Mouse (Mus musculus) hindlimb bud, embryonic 11.5 days (tissue): ENCODE data around the gene Syn3.
"Not testable (repeated sequence)": the region's sequence is repeated elsewhere in the genome, so short reads cannot be mapped to it uniquely, and the experiment has no call there.

Source experiments
- DNase-seq: peaks from one replicate; pipeline ENCODE4 v3.0.0-alpha.2; 2012; ENCODE audit warnings: low read depth, low spot score; ENCODE audit errors: extremely low spot score

Syn3 gene

DNA sequence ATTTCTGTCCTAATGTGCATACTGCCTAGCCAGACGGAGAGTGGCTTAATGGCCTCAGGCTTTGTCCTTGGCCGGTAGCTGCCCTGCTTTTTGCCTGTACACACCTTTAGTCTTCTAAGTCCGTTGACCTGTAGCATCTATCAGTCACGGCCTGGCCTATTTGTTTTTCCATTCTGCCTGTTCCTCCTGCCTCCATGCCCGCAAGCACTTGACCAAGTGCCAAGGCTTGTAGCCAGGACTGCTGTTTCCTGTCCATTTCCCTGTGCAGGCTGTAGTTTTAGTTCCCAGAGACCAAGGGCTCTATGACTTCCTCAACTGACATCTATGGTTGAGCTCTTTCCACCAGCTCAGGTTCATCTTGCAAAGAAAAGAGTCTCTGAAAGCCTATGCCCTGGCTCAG lies 79.8 kb downstream of the Syn3 start:
- no peak for DNase-seq

DNA sequence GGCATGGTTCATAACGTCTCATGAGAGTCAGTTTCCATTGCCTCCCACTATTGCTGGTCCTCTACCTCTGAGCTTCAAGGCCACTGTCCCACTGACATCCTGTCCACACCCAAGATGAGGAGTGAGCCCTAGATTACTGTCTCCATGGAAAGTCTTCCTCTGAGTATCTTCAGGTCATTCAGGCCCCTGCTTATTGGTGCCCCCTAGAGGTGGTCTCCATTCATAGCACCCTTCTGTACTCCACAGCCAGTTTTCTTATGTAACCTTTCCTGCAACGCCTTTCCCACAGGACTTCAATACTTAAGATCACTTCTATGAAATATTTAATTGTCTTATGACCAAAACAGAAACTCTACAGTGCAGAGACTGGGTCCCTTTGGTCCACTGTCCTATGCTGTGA lies 80.4 kb downstream of the Syn3 start:
- no peak for DNase-seq

DNA sequence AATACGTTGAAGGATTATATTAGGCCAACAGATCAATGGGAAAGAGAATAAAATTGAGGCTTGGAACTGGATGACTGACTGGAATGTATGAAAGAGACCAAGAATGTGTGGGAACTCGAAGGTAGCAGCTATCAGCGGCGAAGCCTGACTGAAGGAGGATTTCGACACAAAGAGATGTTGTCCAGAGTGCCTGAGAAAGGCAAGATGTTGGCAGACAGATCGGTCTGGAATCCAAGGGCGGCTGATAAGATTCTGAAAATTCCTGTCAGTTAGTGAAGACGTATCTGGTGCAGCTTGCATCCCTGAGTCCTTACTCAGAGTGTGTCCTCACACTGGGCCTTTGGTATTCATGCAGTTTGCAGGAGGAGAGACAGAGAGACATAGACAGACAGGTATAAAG lies 81.9 kb downstream of the Syn3 start:
- no peak for DNase-seq

- DNase-seq: no peak
Observed at GRCm38 (mm10) chr10:86410868-86411267, 87.8 kb downstream of the Syn3 start.

- no peak for DNase-seq
Observed at GRCm38 (mm10) chr10:86406952-86407351, 91.7 kb downstream of the Syn3 start.

GRCm38 (mm10) chr10:86398347-86398720 lies 100.4 kb downstream of the Syn3 start:
- DNase-seq: no peak

DNA sequence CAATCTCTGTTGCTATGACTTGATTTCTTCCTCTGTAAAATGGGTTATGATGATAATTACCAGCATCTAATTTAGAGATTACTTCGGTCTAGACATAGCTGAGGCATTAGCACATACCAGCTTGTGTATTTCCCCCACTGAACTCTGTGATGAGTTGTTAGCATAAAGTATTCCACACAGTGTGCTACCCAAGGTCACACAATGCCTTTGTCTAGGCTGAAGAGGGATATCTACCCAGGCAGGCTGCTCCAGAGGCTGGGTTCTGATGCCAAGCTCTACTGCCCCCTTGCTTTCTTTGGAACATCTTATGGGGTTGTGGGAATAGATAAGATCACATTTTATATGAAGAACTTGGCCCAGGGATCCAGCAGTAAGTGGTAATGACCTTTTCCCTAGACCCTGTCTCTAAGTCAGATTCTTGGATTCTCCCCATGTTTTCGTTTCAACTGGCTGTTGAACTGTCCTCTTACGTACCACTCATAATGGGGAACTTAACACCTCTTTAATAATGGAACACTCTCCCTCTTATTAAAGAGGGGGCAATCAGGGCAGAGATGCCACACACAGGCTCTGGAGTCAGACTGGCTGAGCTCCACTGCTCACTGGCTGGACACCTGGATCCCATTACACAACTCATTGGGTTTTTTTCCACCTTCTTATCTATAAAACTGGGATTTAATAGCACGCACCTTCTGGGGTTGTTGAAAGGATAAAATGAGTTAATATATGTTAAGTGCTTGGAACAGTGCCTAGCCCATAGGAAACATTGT lies 100.9 kb downstream of the Syn3 start:
- DNase-seq: peak; percentile 31

DNA sequence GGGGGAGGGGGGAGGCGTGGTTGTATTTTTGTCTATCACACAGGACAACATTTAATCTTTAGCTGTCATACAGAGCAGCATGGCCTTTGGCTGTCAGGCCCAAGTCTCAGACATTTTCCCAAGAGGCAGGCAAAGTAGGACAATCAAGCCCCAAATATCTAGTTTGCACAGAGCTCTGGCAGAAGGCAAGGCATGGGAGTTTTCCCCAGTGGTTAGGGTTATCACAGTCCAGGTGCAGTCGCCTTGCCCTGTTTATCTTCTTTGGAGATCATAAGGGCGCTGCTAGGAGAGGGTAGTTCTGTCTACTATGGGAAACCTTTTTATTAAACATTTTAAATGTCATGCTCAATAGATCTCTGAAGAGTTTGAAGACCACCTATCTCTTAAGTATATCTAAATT lies 106.3 kb downstream of the Syn3 start:
- no peak for DNase-seq

DNA sequence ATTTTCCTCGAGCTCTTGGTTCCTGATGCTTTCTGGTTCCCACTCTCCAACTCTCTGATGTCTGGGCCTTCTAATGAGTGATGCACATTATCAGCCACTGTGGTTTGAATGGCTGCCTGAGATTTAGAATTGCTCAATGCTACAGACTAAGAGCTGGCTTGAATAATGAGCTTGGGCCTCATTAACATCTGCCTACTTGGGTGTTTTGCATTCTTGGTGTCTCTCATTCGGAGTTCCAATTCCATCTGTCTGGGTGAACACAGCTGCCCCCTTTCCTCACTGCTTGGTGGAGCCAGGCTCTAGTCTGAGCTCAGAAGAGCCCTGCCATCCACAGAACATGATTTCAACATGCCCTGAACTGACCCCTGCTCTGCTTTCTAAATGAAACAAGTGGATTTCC lies 108.8 kb downstream of the Syn3 start:
- no peak for DNase-seq

GRCm38 (mm10) chr10:86389357-86389756 lies 109.3 kb downstream of the Syn3 start:
- no peak for DNase-seq

GRCm38 (mm10) chr10:86388803-86389202 lies 109.9 kb downstream of the Syn3 start:
- DNase-seq: no peak

DNA sequence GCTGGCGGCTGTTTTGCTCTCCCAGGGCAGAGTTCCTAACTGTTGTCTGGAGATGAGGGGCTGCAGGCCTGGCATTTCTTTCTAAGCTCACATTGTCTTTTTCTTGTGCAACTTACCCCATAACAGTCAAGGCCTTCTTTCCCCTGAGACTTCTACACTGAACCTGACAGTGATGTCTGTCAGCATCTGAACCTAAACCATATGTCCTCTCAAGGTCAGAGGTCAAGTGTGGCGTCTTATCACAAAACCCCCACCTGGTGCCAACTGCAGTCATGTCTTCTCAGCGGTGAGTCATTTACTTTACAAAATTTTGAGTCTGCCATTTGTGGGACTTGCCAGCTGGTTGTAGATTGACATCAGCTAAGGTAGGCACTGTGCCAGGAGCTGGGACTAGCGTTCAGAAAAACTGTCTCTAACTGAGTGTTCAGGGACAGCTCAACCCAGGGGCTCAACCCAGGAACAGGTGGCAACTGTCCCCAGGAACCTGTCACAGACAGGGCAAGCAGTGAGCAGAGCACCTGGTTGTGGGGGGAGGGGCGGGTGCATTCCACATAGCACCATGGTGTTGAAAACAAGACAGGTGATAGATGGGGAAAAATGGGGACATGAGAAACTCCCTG lies 110.8 kb downstream of the Syn3 start:
- DNase-seq: no peak

- DNase-seq: no peak
Observed at GRCm38 (mm10) chr10:86386232-86386631, 112.5 kb downstream of the Syn3 start.

- no peak for DNase-seq
Observed at GRCm38 (mm10) chr10:86385656-86386055, 113.0 kb downstream of the Syn3 start.

- DNase-seq: no peak
Observed at GRCm38 (mm10) chr10:86384655-86385054, 114.0 kb downstream of the Syn3 start.

DNA sequence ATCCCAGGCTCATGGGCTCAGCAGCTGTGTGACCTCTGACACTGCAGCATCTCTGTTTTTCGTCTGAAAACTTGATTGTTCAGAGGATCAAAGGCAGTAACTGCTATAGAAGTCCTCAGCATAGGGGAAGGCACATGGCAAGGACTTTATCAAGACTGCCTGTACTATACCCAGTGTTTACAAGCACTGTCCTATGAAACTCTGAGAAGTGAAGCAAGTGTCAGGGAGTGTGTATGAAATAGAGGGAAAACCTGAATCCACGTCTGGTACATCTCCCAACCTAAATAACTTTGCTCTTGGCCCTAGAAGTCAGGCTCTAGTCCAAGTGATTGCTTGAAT lies 116.8 kb downstream of the Syn3 start:
- no peak for DNase-seq

- DNase-seq: no peak
Observed at GRCm38 (mm10) chr10:86381150-86381921, 117.4 kb downstream of the Syn3 start.

DNA sequence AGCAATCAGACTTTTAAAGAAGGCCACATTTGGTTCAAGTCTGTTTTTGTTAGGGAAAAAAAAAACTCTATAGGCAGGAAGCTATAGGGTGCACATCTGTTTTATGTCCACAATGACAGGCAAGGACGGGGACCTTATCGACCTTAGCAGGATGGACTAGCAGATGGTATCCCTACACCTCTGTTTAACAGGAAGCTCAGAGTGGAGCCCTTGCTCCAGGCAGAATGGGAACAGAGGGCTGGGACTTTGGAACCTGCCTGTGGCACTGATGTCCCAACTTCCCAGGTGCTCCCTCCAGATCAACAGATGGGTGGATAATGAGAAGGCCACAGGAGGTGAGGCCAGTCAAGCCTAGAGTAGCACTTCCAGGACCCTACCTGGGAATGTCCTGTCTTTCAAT lies 118.1 kb downstream of the Syn3 start:
- DNase-seq: no peak

DNA sequence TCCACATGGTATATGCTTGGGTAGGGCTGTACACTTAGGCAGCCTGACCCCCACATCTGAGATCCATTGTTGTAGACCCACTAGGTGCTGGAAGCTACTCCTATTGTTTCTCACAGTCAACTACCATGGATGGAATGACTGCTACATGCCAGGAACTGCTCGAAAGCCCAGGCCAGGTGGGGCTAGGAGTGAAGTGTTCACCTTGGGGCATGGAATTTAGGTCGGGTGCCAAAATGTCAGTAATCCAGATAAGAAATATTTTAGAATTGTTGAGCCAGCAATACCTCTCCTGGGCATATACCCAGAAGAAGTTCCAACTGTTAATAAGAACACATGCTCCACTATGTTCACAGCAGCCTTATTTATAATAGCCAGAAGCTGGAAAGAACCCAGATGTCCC lies 119.9 kb downstream of the Syn3 start:
- DNase-seq: not testable (repeated sequence)

GRCm38 (mm10) chr10:86376392-86377185 lies 122.1 kb downstream of the Syn3 start:
- DNase-seq: no peak

DNA sequence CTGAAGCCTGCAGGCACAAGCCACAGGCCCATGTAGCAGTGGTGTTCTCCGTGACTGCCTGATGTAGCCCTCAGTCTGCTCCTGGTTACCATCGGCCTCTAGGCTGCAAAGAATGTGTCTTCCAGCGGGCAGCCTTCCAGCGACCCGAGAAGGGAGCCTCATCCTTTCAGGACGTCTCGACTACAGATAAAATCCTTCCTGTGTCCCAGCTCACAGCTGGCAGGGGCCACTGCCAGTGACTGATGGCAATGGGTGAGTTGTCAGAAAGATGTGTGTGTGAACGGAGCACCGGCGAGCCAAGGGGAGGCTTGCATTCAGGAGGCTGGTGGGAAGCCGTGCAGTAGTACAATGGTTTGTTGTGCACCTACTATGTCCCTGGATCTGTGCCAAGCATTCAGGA lies 122.8 kb downstream of the Syn3 start:
- DNase-seq: no peak
